Mouse (Mus musculus) liver, embryonic 13.5 days (tissue): ENCODE data around the gene Psmb8. TPM values are rescaled to one million over a fixed set of nuclear protein-coding genes. Genes with fewer than 3 reads are reported as not detected.

Experiments
- ATAC-seq: fragments of 200-750 bp; cut with Nextera tagmentation; 2 replicates; pipeline ENCODE4 v1.8.0; 2017; ENCODE audit warnings: low read depth, mild to moderate bottlenecking, moderate number of reproducible peaks, moderate library complexity
- DNase-seq: peaks from one replicate; pipeline ENCODE4 v3.0.0; 2022
- H3K27ac ChIP-seq: fragments of 300-500 bp; sonication (generic); 2 replicates; pipeline ENCODE4 v1.5.1; 2015; ENCODE audit warnings: moderate library complexity, mild to moderate bottlenecking, inconsistent platforms
- H3K27me3 ChIP-seq: fragments of 300-500 bp; sonication (generic); 2 replicates; pipeline ENCODE4 v1.6.1; 2015; ENCODE audit warnings: mild to moderate bottlenecking, inconsistent platforms
- H3K36me3 ChIP-seq: fragments of 300-500 bp; sonication (generic); 2 replicates; pipeline ENCODE4 v1.6.1; 2015; ENCODE audit warnings: mild to moderate bottlenecking, inconsistent platforms
- H3K4me1 ChIP-seq: fragments of 300-500 bp; sonication (generic); replicated peaks from 2 replicates; pipeline ENCODE4 v1.6.1; 2015; ENCODE audit warnings: inconsistent platforms
- H3K4me2 ChIP-seq: fragments of 300-500 bp; sonication (generic); 2 replicates; pipeline ENCODE4 v1.6.1; 2015; ENCODE audit warnings: inconsistent platforms, mild to moderate bottlenecking, moderate library complexity
- H3K4me3 ChIP-seq: fragments of 300-500 bp; sonication (generic); replicated peaks from 2 replicates; pipeline ENCODE4 v1.5.1; 2015; ENCODE audit warnings: mild to moderate bottlenecking, inconsistent platforms
- H3K9ac ChIP-seq: fragments of 300-500 bp; sonication (generic); 2 replicates; pipeline ENCODE4 v1.6.1; 2015; ENCODE audit warnings: mild to moderate bottlenecking, inconsistent platforms
- H3K9me3 ChIP-seq: fragments of 300-500 bp; sonication (generic); replicated peaks from 2 replicates; pipeline ENCODE4 v1.6.1; 2016; ENCODE audit warnings: inconsistent platforms
- WGBS: fragments of 180-500 bp; shearing (Covaris S2); methylation state at CpG from one replicate; pipeline ENCODE4 v1.1.7; 2015; ENCODE audit not compliant: insufficient replicate concordance; 5-methylcytosine and 5-hydroxymethylcytosine counted together
- polyA plus RNA-seq: library from polyadenylated mRNA; unstranded; fragments of >200 nt; fragmentation: Nextera tagmentation; extraction: Ambion mirVana; gene quantifications from 2 replicates; pipeline ENCODE4 v1.2.1, GENCODE M21; 2015

Gene Psmb8
- polyA plus RNA-seq, 1 experiment from 2014 or later: 18.0 TPM

- H3K4me3 ChIP-seq: no peak overlapping the region
- no peaks in the 10 kb centered on the region for H3K27me3 ChIP-seq
- H3K4me2 ChIP-seq: no peak overlapping the region
- no peaks in the 10 kb centered on the region for H3K36me3 ChIP-seq
- no peaks in the 10 kb centered on the region for H3K9me3 ChIP-seq
- 37% methylated on average over 9 of the region's 9 CpGs for WGBS
- H3K4me1 ChIP-seq: no peaks in the 10 kb centered on the region
- ATAC-seq: peak; percentile 64
- DNase-seq: peak; percentile 39
- H3K27ac ChIP-seq: no peak overlapping the region
- H3K9ac ChIP-seq: no peak overlapping the region
These were observed 37.4 kb downstream of the Psmb8 start for GRCm38 (mm10) chr17:34234926-34235325.

GRCm38 (mm10) chr17:34236691-34237090, 39.2 kb downstream of the Psmb8 start:
- Histone ChIP-seq H3K27ac (no peak overlapping the region), H3K4me1 (no peaks in the 10 kb centered on the region), H3K27me3 (no peaks in the 10 kb centered on the region), H3K9me3 (no peaks in the 10 kb centered on the region), H3K36me3 (no peaks in the 10 kb centered on the region), H3K9ac (no peak overlapping the region), H3K4me2 (no peak overlapping the region), H3K4me3 (no peak overlapping the region)
- ATAC-seq (no peak), DNase-seq (no peak)
- 65% methylated on average over 5 of the region's 5 CpGs for WGBS

- Histone ChIP-seq H3K36me3 (no peaks in the 10 kb centered on the region), H3K9me3 (no peaks in the 10 kb centered on the region), H3K27me3 (no peaks in the 10 kb centered on the region), H3K4me2 (no peak overlapping the region), H3K9ac (no peak overlapping the region), H3K27ac (no peak overlapping the region), H3K4me1 (no peaks in the 10 kb centered on the region), H3K4me3 (no peak overlapping the region)
- no peak for DNase-seq
- WGBS: 56% methylated on average over 3 of the region's 3 CpGs
- no peak for ATAC-seq
These were observed 40.2 kb downstream of the Psmb8 start for GRCm38 (mm10) chr17:34237741-34238140.

- H3K4me1 ChIP-seq: no peaks in the 10 kb centered on the region
- H3K4me2 ChIP-seq: peak within 1 kb of the TSS; percentile 41; the same call in 1 of the 2 replicates
- no peaks in the 10 kb centered on the region for H3K27me3 ChIP-seq
- no peak within 1 kb of the TSS for H3K9ac ChIP-seq
- WGBS: 39% methylated on average over 3 of the region's 3 CpGs
- H3K9me3 ChIP-seq: no peaks in the 10 kb centered on the region
- H3K4me3 ChIP-seq: no peak within 1 kb of the TSS
- H3K36me3 ChIP-seq: no peaks in the 10 kb centered on the region
- DNase-seq (no peak), ATAC-seq (no peak)
- no peak within 1 kb of the TSS for H3K27ac ChIP-seq
These were observed 41.2 kb downstream of the Psmb8 start, which contains the start of gene H2-Ob for GRCm38 (mm10) chr17:34238706-34239105. Gene H2-Ob (plus strand): TSS chr17:34238903.

- WGBS: 19% methylated on average over 10 of the region's 10 CpGs
- H3K4me3 ChIP-seq: no peak overlapping the region
- no peak overlapping the region for H3K9ac ChIP-seq
- H3K27me3 ChIP-seq: no peaks in the 10 kb centered on the region
- no peaks in the 10 kb centered on the region for H3K9me3 ChIP-seq
- no peaks in the 10 kb centered on the region for H3K4me1 ChIP-seq
- H3K4me2 ChIP-seq: peak overlapping the region; percentile 41
- H3K36me3 ChIP-seq: no peaks in the 10 kb centered on the region
- ATAC-seq (no peak), DNase-seq (no peak)
- 0 out of 2 replicates have a peak overlapping the region, but pooled peaks have one; percentile 53 for H3K27ac ChIP-seq
These were observed 42.1 kb downstream of the Psmb8 start for GRCm38 (mm10) chr17:34239601-34240041.

GRCm38 (mm10) chr17:34240366-34240765, 42.8 kb downstream of the Psmb8 start:
- H3K4me2 ChIP-seq: no peak overlapping the region
- no peaks in the 10 kb centered on the region for H3K36me3 ChIP-seq
- H3K4me1 ChIP-seq: no peaks in the 10 kb centered on the region
- DNase-seq (no peak), ATAC-seq (no peak)
- H3K9ac ChIP-seq: no peak overlapping the region
- H3K27ac ChIP-seq: 0 out of 2 replicates have a peak overlapping the region, but pooled peaks have one; percentile 53
- no peaks in the 10 kb centered on the region for H3K27me3 ChIP-seq
- no peaks in the 10 kb centered on the region for H3K9me3 ChIP-seq
- H3K4me3 ChIP-seq: no peak overlapping the region
- WGBS: 35% methylated on average over 3 of the region's 3 CpGs

- Histone ChIP-seq H3K4me3 (no peak overlapping the region), H3K27me3 (no peaks in the 10 kb centered on the region), H3K9me3 (no peaks in the 10 kb centered on the region), H3K4me2 (no peak overlapping the region), H3K36me3 (no peaks in the 10 kb centered on the region), H3K9ac (no peak overlapping the region), H3K4me1 (no peaks in the 10 kb centered on the region), H3K27ac (no peak overlapping the region)
- DNase-seq (no peak), ATAC-seq (no peak)
- 53% methylated on average over 6 of the region's 6 CpGs for WGBS
These were observed 43.4 kb downstream of the Psmb8 start for GRCm38 (mm10) chr17:34240916-34241315.

GRCm38 (mm10) chr17:34244656-34245055, 47.1 kb downstream of the Psmb8 start:
- Histone ChIP-seq H3K4me2 (no peak overlapping the region), H3K27ac (no peak overlapping the region), H3K4me1 (no peaks in the 10 kb centered on the region), H3K4me3 (no peak overlapping the region), H3K9me3 (no peaks in the 10 kb centered on the region), H3K36me3 (no peaks in the 10 kb centered on the region), H3K27me3 (no peaks in the 10 kb centered on the region), H3K9ac (no peak overlapping the region)
- ATAC-seq (no peak), DNase-seq (no peak)
- 66% methylated on average over 4 of the region's 4 CpGs for WGBS

- Histone ChIP-seq H3K27ac (no peak overlapping the region), H3K4me2 (no peak overlapping the region), H3K4me3 (no peak overlapping the region), H3K9me3 (no peaks in the 10 kb centered on the region), H3K9ac (no peak overlapping the region), H3K36me3 (no peaks in the 10 kb centered on the region), H3K4me1 (no peaks in the 10 kb centered on the region), H3K27me3 (no peaks in the 10 kb centered on the region)
- 65% methylated on average over 3 of the region's 3 CpGs for WGBS
- no peak for ATAC-seq
- no peak for DNase-seq
These were observed 49.5 kb downstream of the Psmb8 start for GRCm38 (mm10) chr17:34247047-34247446.

GRCm38 (mm10) chr17:34248764-34249163, 51.2 kb downstream of the Psmb8 start:
- H3K9me3 ChIP-seq: no peaks in the 10 kb centered on the region
- WGBS: 34% methylated on average over 2 of the region's 2 CpGs
- no peak overlapping the region for H3K27ac ChIP-seq
- DNase-seq (no peak), ATAC-seq (no peak)
- no peaks in the 10 kb centered on the region for H3K27me3 ChIP-seq
- H3K4me2 ChIP-seq: no peak overlapping the region
- no peak overlapping the region for H3K4me3 ChIP-seq
- H3K9ac ChIP-seq: no peak overlapping the region
- no peaks in the 10 kb centered on the region for H3K4me1 ChIP-seq
- H3K36me3 ChIP-seq: no peaks in the 10 kb centered on the region

- H3K27ac ChIP-seq: no peak overlapping the region
- 36% methylated on average over 3 of the region's 3 CpGs for WGBS
- DNase-seq: no peak
These were observed 51.8 kb downstream of the Psmb8 start for GRCm38 (mm10) chr17:34249361-34249760.

GRCm38 (mm10) chr17:34249878-34250277, 52.4 kb downstream of the Psmb8 start:
- no peaks in the 10 kb centered on the region for H3K9me3 ChIP-seq
- H3K36me3 ChIP-seq: no peaks in the 10 kb centered on the region
- H3K4me2 ChIP-seq: no peak overlapping the region
- no peak overlapping the region for H3K4me3 ChIP-seq
- DNase-seq (no peak), ATAC-seq (no peak)
- H3K27ac ChIP-seq: no peak overlapping the region
- no peak overlapping the region for H3K9ac ChIP-seq
- WGBS: 18% methylated on average over 4 of the region's 4 CpGs
- no peaks in the 10 kb centered on the region for H3K4me1 ChIP-seq
- no peaks in the 10 kb centered on the region for H3K27me3 ChIP-seq

More at GRCm38 (mm10) chr17:34249361-34249760, 51.8 kb downstream of the Psmb8 start:
- Histone ChIP-seq H3K9ac (no peak overlapping the region), H3K9me3 (no peaks in the 10 kb centered on the region), H3K36me3 (no peaks in the 10 kb centered on the region), H3K4me1 (no peaks in the 10 kb centered on the region), H3K4me2 (no peak overlapping the region), H3K27me3 (no peaks in the 10 kb centered on the region), H3K4me3 (no peak overlapping the region)
- no peak for ATAC-seq
